ENCODE assay signal across 7 mouse cellular contexts in genomic region chr10:41519640-41520409, GRCm38 (mm10). TPM values are rescaled to one million over a fixed set of nuclear protein-coding genes. Genes with fewer than 3 reads are reported as not detected.
DNase-seq lines count a peak whose midpoint lies in the region; ATAC-seq and TF ChIP-seq lines count a peak whose summit lies in the region.

No protein-coding gene starts in this region.

- H3K4me2 ChIP-seq in lung, embryonic 16.5 days (ENCODE audit: low read depth, low read length), result peak overlapping the region; percentile 88

- under 1% methylated on average over 65 of the region's 65 CpGs for WGBS in forebrain, embryonic 10.5 days
- WGBS in lung, embryonic 16.5 days, result under 1% methylated on average over 62 of the region's 65 CpGs

- peak overlapping the region; percentile 92 for H3K4me3 ChIP-seq in E14TG2a.4 (replicated peaks; ENCODE audit: low read length)
- H3K4me3 ChIP-seq in forebrain, embryonic 10.5 days, result peak overlapping the region; percentile 94
- H3K4me3 ChIP-seq in layer of hippocampus, adult 2 months, result peak overlapping the region; percentile 73
- peak overlapping the region; percentile 97 for H3K4me3 ChIP-seq in lung, embryonic 16.5 days (ENCODE audit: low read length)

- H3K27me3 ChIP-seq in E14TG2a.4 (ENCODE audit: insufficient read depth, low read length), result no peaks in the 10 kb centered on the region
- no peaks in the 10 kb centered on the region for H3K27me3 ChIP-seq in forebrain, embryonic 10.5 days (ENCODE audit: poor library complexity, severe bottlenecking)
- no peaks in the 10 kb centered on the region for H3K27me3 ChIP-seq in lung, embryonic 16.5 days (ENCODE audit: control insufficient read depth, insufficient read depth, low read depth, low read length)

- TF ChIP-seq CTCF in E14TG2a.4 (conservative IDR thresholded peaks at IDR 0.05; ENCODE audit: low read length), result no peak
- no peak for TF ChIP-seq CTCF in layer of hippocampus, adult 2 months (conservative IDR thresholded peaks at IDR 0.05)

- peak; percentile 82 for DNase-seq in adrenal gland, adult 2 months
- DNase-seq in forebrain, embryonic 10.5 days (ENCODE audit: extremely low spot score, low spot score), result peak; percentile 68
- DNase-seq in heart, postnatal 4 days, result peak; percentile 68
- DNase-seq in layer of hippocampus, adult 2 months (ENCODE audit: low spot score in 2 of 2), result peak; percentile 19 to 47
- peak; percentile 10 to 27 for DNase-seq in right cerebral cortex, postnatal 36 days (ENCODE audit: low spot score in 2 of 2)

- H3K9me3 ChIP-seq in E14TG2a.4 (ENCODE audit: low read length), result no peaks in the 10 kb centered on the region
- no peaks in the 10 kb centered on the region for H3K9me3 ChIP-seq in forebrain, embryonic 10.5 days
- no peaks in the 10 kb centered on the region for H3K9me3 ChIP-seq in lung, embryonic 16.5 days (ENCODE audit: control insufficient read depth, low read length)

- H3K9ac ChIP-seq in lung, embryonic 16.5 days (ENCODE audit: low read length), result peak overlapping the region; percentile 97

- peaks cover 46% of the 10 kb centered on the region for H3K4me1 ChIP-seq in E14TG2a.4 (replicated peaks; ENCODE audit: low read depth, low read length)
- peaks cover 36% of the 10 kb centered on the region for H3K4me1 ChIP-seq in forebrain, embryonic 10.5 days
- peaks cover 24% of the 10 kb centered on the region for H3K4me1 ChIP-seq in lung, embryonic 16.5 days (replicated peaks; ENCODE audit: control insufficient read depth, insufficient read depth, low read length)

- peak; percentile 49 for ATAC-seq in lung, embryonic 16.5 days (ENCODE audit: low read depth)

- H3K27ac ChIP-seq in forebrain, embryonic 10.5 days, result peak overlapping the region; percentile 99
- peak overlapping the region; percentile 100 for H3K27ac ChIP-seq in layer of hippocampus, adult 2 months
- peak overlapping the region; percentile 97 for H3K27ac ChIP-seq in lung, embryonic 16.5 days (ENCODE audit: low read length)

- H3K36me3 ChIP-seq in E14TG2a.4 (ENCODE audit: insufficient read depth, low read length), result peaks cover 34% of the 10 kb centered on the region
- peaks cover 24% of the 10 kb centered on the region for H3K36me3 ChIP-seq in forebrain, embryonic 10.5 days (replicated peaks)
- peaks cover 5% of the 10 kb centered on the region; the same call in 1 of the 2 replicates for H3K36me3 ChIP-seq in lung, embryonic 16.5 days (ENCODE audit: control insufficient read depth, insufficient read depth, low read length)

RNA-seq across cellular contexts. Expression of gene Cd164, which starts 0.6 kb away (rescaled TPM):
- total RNA-seq in adrenal gland, adult 2 months (2021), result 100 to 1,000 TPM; 205 to 282 TPM
- polyA plus RNA-seq in adrenal gland, adult 2 months (2012; rRNA removed), result 124 and 127 TPM in 2 replicates
- 125 and 129 TPM in 2 replicates for polyA plus RNA-seq in forebrain, embryonic 10.5 days (2016; fragmentation: Nextera tagmentation; extraction: Ambion mirVana)
- total RNA-seq in heart, postnatal 4 days (2021), result 100 to 1,000 TPM; 216 to 218 TPM
- total RNA-seq in layer of hippocampus, adult 2 months (2021), result 10 to 100 TPM; 56.8 to 67.2 TPM
- 169 and 185 TPM in 2 replicates for polyA plus RNA-seq in lung, embryonic 16.5 days (2015; fragmentation: Nextera tagmentation; extraction: Ambion mirVana)

RNA-seq across cellular contexts. Expression of gene Ppil6, which starts 29.6 kb away (rescaled TPM):
- total RNA-seq in adrenal gland, adult 2 months (2021), result under 1 TPM; 0.46 to 0.73 TPM
- 0.55 and 0.62 TPM in 2 replicates for polyA plus RNA-seq in adrenal gland, adult 2 months (2012; rRNA removed)
- polyA plus RNA-seq in forebrain, embryonic 10.5 days (2016; fragmentation: Nextera tagmentation; extraction: Ambion mirVana), result 0.71 and 1.8 TPM in 2 replicates
- 1 to 10 TPM; 3.8 to 3.9 TPM for total RNA-seq in heart, postnatal 4 days (2021)
- total RNA-seq in layer of hippocampus, adult 2 months (2021), result 1 to 10 TPM; 7.8 to 9.7 TPM
- 4.0 and 6.4 TPM in 2 replicates for polyA plus RNA-seq in lung, embryonic 16.5 days (2015; fragmentation: Nextera tagmentation; extraction: Ambion mirVana)

RNA-seq across cellular contexts. Expression of gene Smpd2, which starts 29.7 kb away (rescaled TPM):
- 10 to 100 TPM; 20.2 to 29.4 TPM for total RNA-seq in adrenal gland, adult 2 months (2021)
- polyA plus RNA-seq in adrenal gland, adult 2 months (2012; rRNA removed), result 49.1 and 66.3 TPM in 2 replicates
- polyA plus RNA-seq in forebrain, embryonic 10.5 days (2016; fragmentation: Nextera tagmentation; extraction: Ambion mirVana), result 64.7 and 65.6 TPM in 2 replicates
- total RNA-seq in heart, postnatal 4 days (2021), result 10 to 100 TPM; 45.4 to 48.7 TPM
- 10 to 100 TPM; 17.8 to 23.7 TPM for total RNA-seq in layer of hippocampus, adult 2 months (2021)
- 71.2 and 71.4 TPM in 2 replicates for polyA plus RNA-seq in lung, embryonic 16.5 days (2015; fragmentation: Nextera tagmentation; extraction: Ambion mirVana)

RNA-seq across cellular contexts. Expression of gene Mical1, which starts 43.7 kb away (rescaled TPM):
- 10 to 100 TPM in 1 of 2 experiments, 1 to 10 TPM in 1; 6.2 to 11.1 TPM for total RNA-seq in adrenal gland, adult 2 months (2021)
- 10.4 and 13.3 TPM in 2 replicates for polyA plus RNA-seq in adrenal gland, adult 2 months (2012; rRNA removed)
- polyA plus RNA-seq in forebrain, embryonic 10.5 days (2016; fragmentation: Nextera tagmentation; extraction: Ambion mirVana), result 48.3 and 50.0 TPM in 2 replicates
- total RNA-seq in heart, postnatal 4 days (2021), result 10 to 100 TPM; 52.4 to 59.4 TPM
- total RNA-seq in layer of hippocampus, adult 2 months (2021), result 10 to 100 TPM; 18.5 to 19.2 TPM
- 64.8 and 70.9 TPM in 2 replicates for polyA plus RNA-seq in lung, embryonic 16.5 days (2015; fragmentation: Nextera tagmentation; extraction: Ambion mirVana)

Comparison
In these comparisons a context has a peak if more than half of its experiments do, and no peak if none do; other contexts are left out.
1. Peak in every context shown above with its lines: DNase-seq, ATAC-seq, H3K4me3 ChIP-seq and H3K27ac ChIP-seq.
2. DNase-seq: peak in every context shown above with its lines; median percentile 82 in adrenal gland, adult 2 months; 68 in forebrain, embryonic 10.5 days; 68 in heart, postnatal 4 days; 33 in layer of hippocampus, adult 2 months; 18 in right cerebral cortex, postnatal 36 days.